Mouse (Mus musculus) liver, embryonic 16.5 days (tissue): ENCODE measurements around the gene Sfi1. TPM values are rescaled to one million over a fixed set of nuclear protein-coding genes. Genes with fewer than 3 reads are reported as not detected.
"Not testable (repeated sequence)": the region's sequence is repeated elsewhere in the genome, so short reads cannot be mapped to it uniquely, and the experiment has no call there.

Experiments
- ATAC-seq: fragments of 200-750 bp; cut with Nextera tagmentation; 2 replicates; pipeline ENCODE4 v1.8.0; 2017; ENCODE audit warnings: low read depth, mild to moderate bottlenecking, moderate number of reproducible peaks, moderate library complexity
- H3K27ac ChIP-seq: fragments of 300-500 bp; sonication (generic); 2 replicates; pipeline ENCODE4 v1.5.1; 2014; ENCODE audit warnings: mild to moderate bottlenecking, low read length
- H3K27me3 ChIP-seq: fragments of 300-500 bp; sonication (generic); 2 replicates; pipeline ENCODE4 v1.6.1; 2014; ENCODE audit warnings: low read depth, low read length, mixed read lengths; ENCODE audit not compliant: control insufficient read depth, insufficient read depth
- H3K36me3 ChIP-seq: fragments of 300-500 bp; sonication (generic); 2 replicates; pipeline ENCODE4 v1.6.1; 2014; ENCODE audit warnings: mild to moderate bottlenecking; ENCODE audit not compliant: control insufficient read depth, insufficient read depth
- H3K4me1 ChIP-seq: fragments of 300-500 bp; sonication (generic); 2 replicates; pipeline ENCODE4 v1.6.1; 2014; ENCODE audit warnings: low read depth, low read length, mixed read lengths; ENCODE audit not compliant: control insufficient read depth
- H3K4me2 ChIP-seq: fragments of 300-500 bp; sonication (generic); 2 replicates; pipeline ENCODE4 v1.6.1; 2014; ENCODE audit warnings: low read depth, low read length, mixed read lengths
- H3K4me3 ChIP-seq: fragments of 300-500 bp; sonication (generic); 2 replicates; pipeline ENCODE4 v1.5.1; 2014; ENCODE audit warnings: low read depth, mild to moderate bottlenecking, low read length
- H3K9ac ChIP-seq: fragments of 300-500 bp; sonication (generic); 2 replicates; pipeline ENCODE4 v1.6.1; 2014; ENCODE audit warnings: low read depth, low read length
- H3K9me3 ChIP-seq: fragments of 300-500 bp; sonication (generic); replicated peaks from 2 replicates; pipeline ENCODE4 v1.6.1; 2016; ENCODE audit warnings: low read length; ENCODE audit not compliant: control insufficient read depth
- WGBS: fragments of 180-500 bp; shearing (Covaris S2); extraction: QIAGEN DNeasy Blood & Tissue Kit; methylation state at CpG from one replicate; pipeline ENCODE4 v1.1.7; 2014; ENCODE audit not compliant: insufficient replicate concordance; 5-methylcytosine and 5-hydroxymethylcytosine counted together
- polyA plus RNA-seq: library from polyadenylated mRNA; unstranded; fragments of >200 nt; fragmentation: Nextera tagmentation; extraction: Ambion mirVana; gene quantifications from 2 replicates; pipeline ENCODE4 v1.2.1, GENCODE M21; 2015

The Sfi1 gene
- polyA plus RNA-seq, 1 experiment from 2014 or later, result 4.1 TPM

DNA sequence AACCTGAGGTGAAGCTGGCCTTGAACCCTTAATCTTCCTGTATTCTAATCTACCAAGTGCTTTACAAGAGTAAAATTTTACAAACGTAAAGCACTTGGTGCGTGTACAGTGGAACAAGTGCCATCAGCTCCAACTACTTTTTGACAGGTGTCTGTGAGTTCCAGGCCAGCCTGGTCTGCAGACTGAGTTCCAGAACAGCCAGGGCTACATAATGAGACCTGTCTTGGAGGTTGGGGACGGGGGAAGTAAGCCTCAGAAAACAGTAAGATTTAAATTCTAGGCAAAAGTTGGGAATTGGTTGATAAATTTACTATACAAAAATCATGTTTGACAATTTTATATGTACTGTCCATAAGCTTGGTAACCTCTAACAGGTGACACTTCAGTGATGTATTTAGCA is 11.9 kb upstream of the Sfi1 start:
- Histone ChIP-seq H3K27me3 (no peaks in the 10 kb centered on the region), H3K4me2 (no peak overlapping the region), H3K9ac (no peak overlapping the region), H3K36me3 (peaks cover 24% of the 10 kb centered on the region), H3K9me3 (no peaks in the 10 kb centered on the region), H3K4me3 (no peak overlapping the region), H3K4me1 (no peaks in the 10 kb centered on the region; the same call in 1 of the 2 replicates), H3K27ac (no peak overlapping the region)
- ATAC-seq, result no peak
- WGBS, result 87% methylated on average over 3 of the region's 3 CpGs

DNA sequence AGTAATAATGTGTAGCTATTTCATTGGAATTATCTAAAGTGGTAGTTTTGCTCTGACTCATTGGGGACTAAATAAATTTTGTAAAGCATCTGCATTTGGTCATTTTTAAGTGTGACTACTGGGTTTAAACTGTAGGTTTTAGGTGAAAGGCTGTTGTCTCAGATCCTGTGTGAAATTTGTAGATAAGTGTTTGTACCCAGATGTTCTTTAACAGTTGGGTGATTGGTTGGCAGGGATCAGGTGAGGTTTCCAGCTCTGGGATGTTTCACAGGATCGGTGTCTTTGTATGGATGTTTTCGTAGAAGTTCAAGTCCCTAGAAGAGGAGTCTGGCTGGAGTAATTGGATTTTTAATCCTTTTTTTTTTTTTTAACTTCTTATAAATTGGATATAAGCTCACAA is 10.5 kb upstream of the Sfi1 start:
- WGBS, result 29% methylated on average over 2 of the region's 2 CpGs
- Histone ChIP-seq H3K4me2 (peak overlapping the region; percentile 35), H3K9ac (no peak overlapping the region)

DNA sequence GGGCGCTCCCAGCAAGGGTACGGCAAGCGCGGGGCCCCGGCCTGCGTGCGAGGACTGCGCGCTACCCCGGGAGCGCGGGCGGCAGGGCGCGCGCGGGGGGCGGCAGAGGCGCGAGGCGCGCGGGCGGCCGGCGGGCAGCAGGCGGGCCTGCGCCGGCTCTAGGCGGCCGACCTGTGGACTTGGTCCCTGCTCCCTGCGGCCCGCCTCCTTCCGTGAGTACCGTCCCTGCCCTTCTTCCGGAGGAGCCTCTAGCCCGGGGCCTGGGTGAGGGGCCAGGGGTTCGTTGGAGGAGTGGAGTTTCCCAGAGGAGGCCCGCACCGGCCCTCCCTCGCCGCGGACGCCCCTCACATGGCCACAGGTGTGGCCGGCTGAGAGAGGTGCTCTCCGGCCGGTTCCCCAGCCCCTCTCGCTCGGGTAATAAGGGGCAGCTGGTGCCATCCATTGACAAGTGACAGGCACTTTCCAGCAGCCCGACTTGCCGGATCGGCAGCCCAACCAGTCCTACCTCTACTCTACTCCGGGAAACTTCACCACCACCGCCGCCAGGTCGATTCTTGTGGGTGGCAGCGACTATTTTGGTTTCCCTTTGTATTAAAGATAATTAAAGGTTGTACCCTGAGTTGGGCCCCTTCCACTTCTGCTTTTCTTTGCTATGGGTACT is 9.6 kb upstream of the Sfi1 start:
- Histone ChIP-seq H3K4me3 (peak overlapping the region; percentile 59), H3K4me2 (peak overlapping the region; percentile 35), H3K27ac (peak overlapping the region; percentile 5), H3K4me1 (no peaks in the 10 kb centered on the region; the same call in 1 of the 2 replicates), H3K27me3 (no peaks in the 10 kb centered on the region), H3K9me3 (no peaks in the 10 kb centered on the region), H3K9ac (peak overlapping the region; percentile 60), H3K36me3 (peaks cover 14% of the 10 kb centered on the region)
- ATAC-seq, result peak; percentile 60
- under 1% methylated on average over 39 of the region's 57 CpGs for WGBS

More for the DNA sequence above, 10.5 kb upstream of the Sfi1 start:
- no peak for ATAC-seq
- Histone ChIP-seq H3K4me1 (no peaks in the 10 kb centered on the region; the same call in 1 of the 2 replicates), H3K4me3 (peak overlapping the region; percentile 59), H3K27me3 (no peaks in the 10 kb centered on the region), H3K27ac (no peak overlapping the region), H3K9me3 (no peaks in the 10 kb centered on the region), H3K36me3 (peaks cover 20% of the 10 kb centered on the region)

DNA sequence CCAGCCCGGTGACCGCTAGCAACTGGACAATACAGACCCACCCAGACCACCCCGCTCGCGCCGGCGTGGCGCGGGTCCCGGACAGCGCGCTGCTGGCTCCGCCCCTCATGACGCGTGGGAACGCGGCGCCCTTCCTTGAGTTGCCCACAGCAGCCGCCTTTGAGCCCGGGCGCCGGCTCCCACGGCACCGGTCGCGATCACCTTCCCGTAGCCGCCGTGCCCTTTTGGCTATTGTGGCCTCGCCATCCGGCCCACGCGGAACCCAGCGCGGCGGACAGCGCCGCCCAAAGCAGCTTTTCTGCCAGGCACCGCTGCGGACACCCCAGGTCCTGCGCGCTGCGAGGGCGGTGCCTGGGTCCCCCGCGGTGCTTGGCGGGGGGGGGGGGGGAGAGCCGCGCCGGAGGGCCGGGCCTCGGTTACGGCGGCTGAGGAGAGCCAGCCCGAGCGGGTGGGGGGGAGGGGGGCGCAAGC is 9.0 kb upstream of the Sfi1 start, which contains the start of gene Eif4enif1:
TSS of gene Eif4enif1 (plus strand) at position 162 of the 471 bp plus-strand sequence.
- H3K36me3 ChIP-seq, result peaks cover 11% of the 10 kb centered on the region
- peak within 1 kb of the TSS; percentile 5 for H3K27ac ChIP-seq
- WGBS, result under 1% methylated on average over 41 of the region's 57 CpGs
- H3K27me3 ChIP-seq, result no peaks in the 10 kb centered on the region
- peak; percentile 85 for ATAC-seq
- H3K4me2 ChIP-seq, result peak within 1 kb of the TSS; percentile 35
- no peaks in the 10 kb centered on the region for H3K9me3 ChIP-seq
- peak within 1 kb of the TSS; percentile 59 for H3K4me3 ChIP-seq
- no peaks in the 10 kb centered on the region; the same call in 1 of the 2 replicates for H3K4me1 ChIP-seq
- peak within 1 kb of the TSS; percentile 60 for H3K9ac ChIP-seq

DNA sequence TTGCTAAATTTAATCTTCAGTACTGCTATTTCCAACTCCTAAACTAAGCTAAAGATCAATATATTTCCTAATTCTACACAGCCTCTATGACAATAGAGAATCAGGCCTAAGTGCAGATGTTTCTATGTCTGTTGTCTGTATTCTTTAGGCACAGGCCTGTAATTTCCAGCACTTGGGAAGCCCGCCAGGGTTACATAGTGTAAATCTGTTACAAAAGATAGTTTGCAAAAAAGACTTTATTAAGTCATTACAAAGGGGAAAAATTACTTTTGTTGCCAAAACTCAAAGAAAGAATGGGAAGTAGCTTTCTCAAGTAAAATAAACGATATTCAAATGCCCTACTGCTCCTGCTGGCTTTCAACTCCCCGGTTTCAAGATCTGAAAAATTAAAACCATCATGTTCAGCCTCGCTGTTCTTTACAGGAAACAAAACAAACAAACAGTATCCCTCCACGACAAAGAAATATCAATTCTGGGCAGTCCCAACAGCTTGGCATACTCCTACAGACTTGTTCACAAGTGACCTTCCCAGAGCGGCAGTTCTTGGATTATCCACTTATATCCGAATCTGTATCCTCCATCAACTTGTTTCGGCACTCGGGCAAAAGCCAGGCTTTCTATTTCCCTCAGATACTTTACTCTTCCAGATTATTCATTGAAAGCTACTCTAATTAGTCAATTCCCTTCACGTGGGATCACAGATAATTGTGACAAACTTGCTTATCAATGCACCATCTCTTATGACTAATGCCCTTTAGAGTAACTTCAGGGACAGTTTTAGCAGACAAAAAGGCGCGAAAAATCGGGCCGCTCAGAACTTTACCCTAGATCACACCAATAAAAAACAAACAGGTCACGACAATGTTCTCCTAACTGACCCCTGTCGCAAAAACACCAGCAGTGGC is 8.3 kb upstream of the Sfi1 start:
- Histone ChIP-seq H3K9me3 (no peaks in the 10 kb centered on the region), H3K4me3 (peak overlapping the region; percentile 59), H3K27me3 (no peaks in the 10 kb centered on the region), H3K9ac (peak overlapping the region; percentile 20), H3K4me2 (peak overlapping the region; percentile 22), H3K4me1 (no peaks in the 10 kb centered on the region; the same call in 1 of the 2 replicates), H3K36me3 (peaks cover 9% of the 10 kb centered on the region), H3K27ac (0 out of 2 replicates have a peak overlapping the region, but pooled peaks have one; percentile 2)
- WGBS, result 4% methylated on average over 16 of the region's 16 CpGs
- peak; percentile 5 for ATAC-seq

DNA sequence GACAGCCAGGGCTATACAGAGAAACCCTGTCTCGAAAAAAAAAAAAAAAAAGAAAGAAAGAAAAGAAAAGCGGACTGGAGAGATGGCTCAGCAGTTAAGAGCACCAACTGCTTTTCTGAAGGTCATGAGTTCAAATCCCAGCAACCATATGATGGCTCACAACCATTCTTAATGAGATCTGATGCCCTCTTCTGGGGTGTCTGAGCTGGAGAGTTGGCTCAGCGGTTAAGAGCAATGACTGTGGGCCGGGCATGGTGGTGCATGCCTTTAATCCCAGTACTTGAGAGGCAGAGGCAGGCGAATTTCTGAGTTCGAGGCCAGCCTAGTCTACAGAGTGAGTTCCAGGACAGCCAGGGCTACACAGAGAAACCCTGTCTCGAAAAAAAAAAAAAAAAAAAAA is 7.4 kb upstream of the Sfi1 start:
- not testable (repeated sequence) for H3K9ac ChIP-seq, H3K4me3 ChIP-seq, H3K27me3 ChIP-seq, H3K27ac ChIP-seq, H3K9me3 ChIP-seq, H3K4me2 ChIP-seq, ATAC-seq, H3K36me3 ChIP-seq, H3K4me1 ChIP-seq
- WGBS, result 79% methylated on average over 5 of the region's 7 CpGs

DNA sequence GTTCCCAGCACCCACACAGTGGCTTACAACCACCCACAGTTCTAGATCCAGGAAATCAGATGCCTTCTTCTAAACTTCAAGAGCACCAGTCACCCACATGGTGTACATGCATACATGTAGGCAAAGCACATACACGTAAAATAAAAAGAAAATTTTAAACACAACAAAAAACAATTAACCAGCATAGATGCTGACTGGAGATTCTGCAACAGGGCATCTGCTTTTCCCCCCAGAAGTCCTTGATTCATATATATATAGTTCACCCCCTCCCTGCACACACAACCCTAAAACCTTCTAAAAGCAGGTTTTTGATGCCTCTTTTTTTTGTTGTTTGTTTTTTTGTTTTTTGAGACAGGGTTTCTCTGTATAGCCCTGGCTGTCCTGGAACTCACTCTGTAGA is 10.6 kb downstream of the Sfi1 start:
- not testable (repeated sequence) for ATAC-seq, H3K4me3 ChIP-seq, H3K9me3 ChIP-seq, H3K36me3 ChIP-seq, H3K4me1 ChIP-seq, H3K4me2 ChIP-seq, H3K27me3 ChIP-seq, H3K9ac ChIP-seq, H3K27ac ChIP-seq
- WGBS, result 68% methylated on average over 1 of the region's 1 CpGs

DNA sequence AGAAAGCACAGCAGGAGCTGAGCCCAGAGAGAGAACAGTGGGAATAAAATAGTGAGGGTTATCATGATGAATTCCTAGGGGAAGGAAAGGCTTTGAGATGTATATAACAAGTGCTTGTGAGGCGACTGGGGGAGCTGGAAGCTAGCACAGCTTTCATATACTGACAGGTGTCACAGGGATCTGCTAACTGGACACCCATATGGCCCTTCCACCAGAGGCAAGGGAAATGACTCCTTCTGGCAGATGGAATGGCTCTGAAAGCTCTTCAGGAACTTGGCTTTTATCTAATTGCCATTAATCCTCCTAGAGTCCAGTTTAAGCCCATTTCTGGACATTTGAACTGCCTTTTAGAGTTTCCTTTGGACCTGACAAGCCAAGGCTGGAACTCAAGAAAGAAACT is 11.3 kb downstream of the Sfi1 start:
- ATAC-seq, H3K9ac ChIP-seq, H3K36me3 ChIP-seq, H3K4me3 ChIP-seq, H3K4me2 ChIP-seq, H3K4me1 ChIP-seq, H3K27me3 ChIP-seq, H3K9me3 ChIP-seq, H3K27ac ChIP-seq: not testable (repeated sequence)
- WGBS, result 27% methylated on average over 1 of the region's 1 CpGs

DNA sequence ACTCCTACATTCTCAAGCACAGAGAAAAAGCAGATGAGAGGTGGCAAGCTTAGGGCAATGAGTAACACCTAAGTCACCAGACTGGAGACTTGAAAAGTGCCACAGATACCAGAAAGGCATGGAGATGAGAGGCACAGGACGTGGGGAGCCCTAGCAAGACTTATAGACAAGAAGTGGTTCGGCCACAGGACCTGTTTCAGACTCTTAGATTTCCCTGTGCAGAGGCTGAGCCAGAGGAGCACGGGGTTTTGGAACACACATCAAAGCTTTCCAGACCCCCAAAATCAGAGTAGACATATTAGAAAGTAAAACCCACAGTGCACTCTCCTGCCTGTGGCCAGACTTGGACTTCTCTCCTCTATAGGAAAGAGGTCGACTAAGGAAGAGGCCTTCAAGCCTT is 12.0 kb downstream of the Sfi1 start:
- not testable (repeated sequence) for H3K27me3 ChIP-seq, ATAC-seq, H3K4me3 ChIP-seq, H3K27ac ChIP-seq, H3K9ac ChIP-seq, H3K9me3 ChIP-seq, H3K36me3 ChIP-seq, H3K4me2 ChIP-seq, H3K4me1 ChIP-seq
- WGBS, result 34% methylated on average over 4 of the region's 4 CpGs
